Mouse (Mus musculus): ENCODE measurements around the gene Prcc.

- no peak for TF ChIP-seq POLR2A (IDR thresholded peaks at IDR 0.05; ENCODE audit: low read depth, low read length)
- peak; percentile 23; the same call in 1 of the 2 replicates for TF ChIP-seq CTCF (IDR thresholded peaks at IDR 0.05; ENCODE audit: borderline replicate concordance, insufficient read depth, low read length)
Observed at GRCm38 (mm10) chr3:87859813-87860212, 25.6 kb downstream of the Prcc start.

Data from embryonic fibroblast, embryonic 13.5 days (primary cell).